ENCODE assay signal across 16 mouse cellular contexts in genomic region chr1:39256513-39257330, GRCm38 (mm10).
DNase-seq lines count a peak whose midpoint lies in the region; ATAC-seq and TF ChIP-seq lines count a peak whose summit lies in the region.
"Had no signal": no experiment of that assay in that cellular context is flagged by ENCODE, and none has a peak within 500 bp of the region (broad histone marks: within the 10 kb centered on the region; RNA-seq: fewer than 3 reads in every experiment).

No protein-coding gene starts in this region.

- no peak overlapping the region for H3K4me2 ChIP-seq in liver, postnatal 0 days (ENCODE audit: low read depth, low read length)
- no peak overlapping the region for H3K4me2 ChIP-seq in midbrain, embryonic 14.5 days (ENCODE audit: low read length)
- H3K4me2 ChIP-seq: liver, embryonic 15.5 days; neural tube, embryonic 13.5 days had no signal

- no peak for TF ChIP-seq CTCF in liver, postnatal 0 days (IDR thresholded peaks at IDR 0.05; ENCODE audit: low read depth)

- H3K27ac ChIP-seq in liver, postnatal 0 days (ENCODE audit: low read depth) = no peak overlapping the region
- H3K27ac ChIP-seq in midbrain, embryonic 14.5 days (replicated peaks; ENCODE audit: low read depth, low read length) = no peak overlapping the region
- H3K27ac ChIP-seq: kidney, postnatal 0 days; liver, embryonic 15.5 days; midbrain, embryonic 10.5 days; neural tube, embryonic 13.5 days had no signal

- WGBS in liver, postnatal 0 days (ENCODE audit: insufficient replicate concordance) = 71% methylated on average over 8 of the region's 8 CpGs
- 78% methylated on average over 8 of the region's 8 CpGs for WGBS in midbrain, embryonic 14.5 days

- DNase-seq in cerebellum, postnatal 25 days = peak; percentile 17 to 42
- DNase-seq in cerebellum, adult 11-12 months = no peak
- peak; percentile 12 to 23 for DNase-seq in kidney, postnatal 4 days
- DNase-seq in kidney, postnatal 14 days = no peak
- peak; percentile 92 for DNase-seq in 3T3-L1 (ENCODE audit: low read depth, low spot score)
- peak; percentile 18 to 25 for DNase-seq in adrenal gland, postnatal 36 days
- DNase-seq in liver, postnatal 0 days = no peak
- DNase-seq in midbrain, embryonic 14.5 days = no peak
- DNase-seq: embryo, embryonic 11 days; thymus, adult 2 months had no signal

- no peaks in the 10 kb centered on the region for H3K27me3 ChIP-seq in liver, postnatal 0 days (ENCODE audit: insufficient read depth, low read length)
- no peaks in the 10 kb centered on the region for H3K27me3 ChIP-seq in midbrain, embryonic 14.5 days (ENCODE audit: control insufficient read depth, insufficient read depth, low read length)
- H3K27me3 ChIP-seq: liver, embryonic 15.5 days; neural tube, embryonic 13.5 days had no signal

- no peaks in the 10 kb centered on the region for H3K36me3 ChIP-seq in liver, postnatal 0 days (replicated peaks; ENCODE audit: insufficient read depth, low read length)
- no peaks in the 10 kb centered on the region for H3K36me3 ChIP-seq in midbrain, embryonic 14.5 days (ENCODE audit: control insufficient read depth, insufficient read depth, low read length)
- H3K36me3 ChIP-seq: liver, embryonic 15.5 days; midbrain, embryonic 10.5 days; neural tube, embryonic 13.5 days had no signal

- H3K4me3 ChIP-seq in liver, postnatal 0 days (ENCODE audit: low read depth, low read length) = no peak overlapping the region
- H3K4me3 ChIP-seq in midbrain, embryonic 14.5 days (replicated peaks; ENCODE audit: low read depth, low read length) = no peak overlapping the region
- H3K4me3 ChIP-seq: liver, embryonic 15.5 days; midbrain, embryonic 10.5 days; neural tube, embryonic 13.5 days had no signal

- H3K9me3 ChIP-seq in liver, postnatal 0 days (ENCODE audit: low read length) = no peaks in the 10 kb centered on the region
- no peaks in the 10 kb centered on the region for H3K9me3 ChIP-seq in midbrain, embryonic 14.5 days (ENCODE audit: control insufficient read depth, low read length)
- H3K9me3 ChIP-seq: liver, embryonic 15.5 days; midbrain, embryonic 10.5 days; neural tube, embryonic 13.5 days had no signal

- ATAC-seq in liver, postnatal 0 days = no peak
- ATAC-seq in midbrain, embryonic 14.5 days (ENCODE audit: low FRiP score, low TSS enrichment) = no peak
- ATAC-seq: CD4-positive, CD25-positive, alpha-beta regulatory T cell, adult 4 months; hindbrain, embryonic 16.5 days had no signal

- no peak overlapping the region for H3K9ac ChIP-seq in liver, postnatal 0 days (replicated peaks)
- H3K9ac ChIP-seq in midbrain, embryonic 14.5 days (replicated peaks; ENCODE audit: low read length) = no peak overlapping the region
- H3K9ac ChIP-seq: liver, embryonic 15.5 days; neural tube, embryonic 13.5 days had no signal

- no peaks in the 10 kb centered on the region for H3K4me1 ChIP-seq in liver, postnatal 0 days (ENCODE audit: insufficient read depth)
- H3K4me1 ChIP-seq in midbrain, embryonic 14.5 days (ENCODE audit: control insufficient read depth, insufficient read depth, low read length) = no peaks in the 10 kb centered on the region
- H3K4me1 ChIP-seq: liver, embryonic 15.5 days; midbrain, embryonic 10.5 days had no signal

- no peak for TF ChIP-seq EP300 in liver, postnatal 0 days (IDR thresholded peaks at IDR 0.05; ENCODE audit: low read depth)

Comparison
In these comparisons a context has a peak if more than half of its experiments do, and no peak if none do; other contexts are left out.
1. DNase-seq: peak in cerebellum, postnatal 25 days (2 of 2), kidney, postnatal 4 days (2 of 2), 3T3-L1 (single experiment) and adrenal gland, postnatal 36 days (2 of 2); none in cerebellum, adult 11-12 months (single experiment), kidney, postnatal 14 days (single experiment), liver, postnatal 0 days (single experiment) and midbrain, embryonic 14.5 days (single experiment).